Mouse (Mus musculus) yolk sac, embryonic 10.5 days (tissue): Measurements from ENCODE around the gene Pip5k1c.

Experiments
- DNase-seq: peaks from one replicate; pipeline ENCODE4 v3.0.0-alpha.2; 2017; ENCODE audit warnings: low spot score

Gene Pip5k1c

GRCm38 (mm10) chr10:81292554-81293333 is at the start of gene Pip5k1c:
Gene Pip5k1c, plus strand, starts transcription at chr10:81292963.
- peak; percentile 100 for DNase-seq

- DNase-seq = no peak
These were observed 48.6 kb upstream of the Pip5k1c start for GRCm38 (mm10) chr10:81244146-81244545.

- DNase-seq = peak; percentile 68
These were observed 48.2 kb upstream of the Pip5k1c start for GRCm38 (mm10) chr10:81244595-81244994.

GRCm38 (mm10) chr10:81245166-81245565 is 47.6 kb upstream of the Pip5k1c start:
- DNase-seq = no peak

GRCm38 (mm10) chr10:81247804-81248203 is 45.0 kb upstream of the Pip5k1c start:
- no peak for DNase-seq

- DNase-seq = no peak
These were observed 43.3 kb upstream of the Pip5k1c start for GRCm38 (mm10) chr10:81249442-81249841.

GRCm38 (mm10) chr10:81252424-81253419 is 40.0 kb upstream of the Pip5k1c start, which contains the start of gene Matk:
Gene Matk, plus strand, starts transcription at chr10:81252935.
- no peak for DNase-seq

GRCm38 (mm10) chr10:81254886-81255285 is 37.9 kb upstream of the Pip5k1c start:
- DNase-seq = no peak

- DNase-seq = no peak
These were observed 35.4 kb upstream of the Pip5k1c start for GRCm38 (mm10) chr10:81257158-81258039.

- no peak for DNase-seq
These were observed 33.4 kb upstream of the Pip5k1c start for GRCm38 (mm10) chr10:81259225-81259884.

- no peak for DNase-seq
These were observed 31.7 kb upstream of the Pip5k1c start for GRCm38 (mm10) chr10:81261025-81261424.

- no peak for DNase-seq
These were observed 27.2 kb upstream of the Pip5k1c start for GRCm38 (mm10) chr10:81265540-81265939.

GRCm38 (mm10) chr10:81266211-81267105 is 26.3 kb upstream of the Pip5k1c start, which contains the start of the genes Mrpl54 and Apba3:
Gene Mrpl54, minus strand, starts transcription at chr10:81266934.
Gene Apba3, plus strand, starts transcription at chr10:81266960.
- peak; percentile 96 for DNase-seq

- DNase-seq = peak; percentile 88
These were observed 24.7 kb upstream of the Pip5k1c start for GRCm38 (mm10) chr10:81268056-81268455.

GRCm38 (mm10) chr10:81268643-81269412 is 23.9 kb upstream of the Pip5k1c start:
- no peak for DNase-seq

- no peak for DNase-seq
These were observed 20.4 kb upstream of the Pip5k1c start for GRCm38 (mm10) chr10:81272356-81272755.

- no peak for DNase-seq
These were observed 18.9 kb upstream of the Pip5k1c start for GRCm38 (mm10) chr10:81273842-81274241.

- DNase-seq = no peak
These were observed 15.1 kb upstream of the Pip5k1c start for GRCm38 (mm10) chr10:81277676-81278075.

- no peak for DNase-seq
These were observed 13.3 kb upstream of the Pip5k1c start for GRCm38 (mm10) chr10:81279496-81279895.
